Mouse (Mus musculus): ENCODE measurements around the gene Vamp2. TPM values are rescaled to one million over a fixed set of nuclear protein-coding genes. Genes with fewer than 3 reads are reported as not detected.

The Vamp2 gene
- polyA plus RNA-seq, 1 experiment from 2014 or later: 324 TPM

- no peak overlapping the region for H3K4me2 ChIP-seq (replicated peaks)
- no peak for ATAC-seq (ENCODE audit: low FRiP score)
- no peaks in the 10 kb centered on the region for H3K27me3 ChIP-seq (ENCODE audit: control insufficient read depth, insufficient read depth, low read length)
- H3K9me3 ChIP-seq (ENCODE audit: control insufficient read depth, low read length): no peaks in the 10 kb centered on the region
- H3K4me1 ChIP-seq (replicated peaks; ENCODE audit: control insufficient read depth, insufficient read depth, low read length): peaks cover 31% of the 10 kb centered on the region
- DNase-seq (ENCODE audit: low spot score): no peak
- WGBS: 95% methylated on average over 21 of the region's 21 CpGs
- H3K4me3 ChIP-seq (replicated peaks; ENCODE audit: low read length): no peak overlapping the region
- no peak overlapping the region for H3K27ac ChIP-seq
- H3K9ac ChIP-seq: no peak overlapping the region
- peaks cover 55% of the 10 kb centered on the region for H3K36me3 ChIP-seq (replicated peaks; ENCODE audit: control insufficient read depth, insufficient read depth)
Observed at GRCm38 (mm10) chr11:69101604-69102402, 13.5 kb downstream of the Vamp2 start.

- no peak overlapping the region for H3K27ac ChIP-seq
- H3K9me3 ChIP-seq (ENCODE audit: control insufficient read depth, low read length): no peaks in the 10 kb centered on the region
- ATAC-seq (ENCODE audit: low FRiP score) (no peak), DNase-seq (ENCODE audit: low spot score) (no peak)
- WGBS: 93% methylated on average over 7 of the region's 7 CpGs
- no peaks in the 10 kb centered on the region for H3K27me3 ChIP-seq (ENCODE audit: control insufficient read depth, insufficient read depth, low read length)
- H3K4me2 ChIP-seq (replicated peaks): no peak overlapping the region
- H3K4me3 ChIP-seq (replicated peaks; ENCODE audit: low read length): no peak overlapping the region
- H3K36me3 ChIP-seq (replicated peaks; ENCODE audit: control insufficient read depth, insufficient read depth): peaks cover 60% of the 10 kb centered on the region
- H3K4me1 ChIP-seq (replicated peaks; ENCODE audit: control insufficient read depth, insufficient read depth, low read length): peaks cover 26% of the 10 kb centered on the region
- H3K9ac ChIP-seq: no peak overlapping the region
Observed at GRCm38 (mm10) chr11:69102403-69102725, 14.1 kb downstream of the Vamp2 start.

- DNase-seq (ENCODE audit: low spot score): no peak
- no peak overlapping the region for H3K9ac ChIP-seq
- 96% methylated on average over 14 of the region's 14 CpGs for WGBS
- no peaks in the 10 kb centered on the region for H3K9me3 ChIP-seq (ENCODE audit: control insufficient read depth, low read length)
- H3K4me1 ChIP-seq (replicated peaks; ENCODE audit: control insufficient read depth, insufficient read depth, low read length): peaks cover 18% of the 10 kb centered on the region
- no peak overlapping the region for H3K27ac ChIP-seq
- no peak for ATAC-seq (ENCODE audit: low FRiP score)
- no peak overlapping the region for H3K4me3 ChIP-seq (replicated peaks; ENCODE audit: low read length)
- H3K36me3 ChIP-seq (replicated peaks; ENCODE audit: control insufficient read depth, insufficient read depth): peaks cover 68% of the 10 kb centered on the region
- H3K27me3 ChIP-seq (ENCODE audit: control insufficient read depth, insufficient read depth, low read length): no peaks in the 10 kb centered on the region
- H3K4me2 ChIP-seq (replicated peaks): no peak overlapping the region
Observed at GRCm38 (mm10) chr11:69103121-69103520, 14.8 kb downstream of the Vamp2 start.

DNA sequence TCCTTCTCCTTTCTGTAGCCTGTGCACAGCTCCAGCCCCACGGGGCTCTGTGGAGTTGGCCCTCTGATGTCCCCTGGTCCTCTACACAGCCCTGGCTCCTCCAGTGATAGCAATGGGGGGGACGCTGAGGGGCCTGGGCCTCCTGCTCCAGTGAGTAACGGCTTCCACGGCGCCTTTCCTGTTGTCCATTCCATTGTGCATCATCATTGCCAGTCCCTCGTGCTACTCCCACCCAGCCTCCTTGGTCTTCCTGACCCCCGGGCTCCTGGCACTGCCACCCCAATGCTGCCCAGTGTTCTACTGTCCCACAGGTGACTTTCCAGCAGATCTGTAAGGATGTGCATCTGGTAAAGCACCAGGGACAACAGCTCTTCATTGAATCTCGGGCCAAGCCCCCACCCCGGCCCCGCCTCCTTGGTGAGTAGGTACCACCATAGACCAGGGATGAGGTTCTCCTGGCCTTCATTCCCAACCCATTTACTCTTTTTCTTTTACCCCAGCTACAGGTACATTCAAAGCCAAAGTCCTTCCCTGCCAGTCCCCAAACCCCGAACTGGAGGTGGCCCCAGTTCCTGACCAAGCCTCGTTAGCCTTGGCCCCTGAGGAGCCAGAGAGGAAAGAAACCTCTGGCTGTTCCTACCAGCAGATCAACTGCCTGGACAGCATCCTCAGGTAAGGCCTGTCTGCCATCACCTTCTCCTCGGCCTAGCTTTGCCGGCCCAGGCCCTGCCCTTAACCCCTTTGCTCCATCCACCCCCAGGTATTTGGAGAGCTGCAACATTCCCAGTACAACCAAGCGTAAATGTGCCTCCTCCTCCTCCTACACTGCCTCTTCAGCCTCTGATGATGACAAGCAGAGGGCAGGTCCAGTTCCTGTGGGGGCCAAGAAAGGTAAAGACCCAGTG is 15.5 kb downstream of the Vamp2 start:
- H3K27ac ChIP-seq: no peak overlapping the region
- no peak overlapping the region for H3K9ac ChIP-seq
- ATAC-seq (ENCODE audit: low FRiP score) (no peak), DNase-seq (ENCODE audit: low spot score) (no peak)
- H3K27me3 ChIP-seq (ENCODE audit: control insufficient read depth, insufficient read depth, low read length): no peaks in the 10 kb centered on the region
- peaks cover 74% of the 10 kb centered on the region for H3K36me3 ChIP-seq (replicated peaks; ENCODE audit: control insufficient read depth, insufficient read depth)
- no peak overlapping the region for H3K4me3 ChIP-seq (replicated peaks; ENCODE audit: low read length)
- WGBS: 93% methylated on average over 15 of the region's 15 CpGs
- H3K4me2 ChIP-seq (replicated peaks): no peak overlapping the region
- H3K9me3 ChIP-seq (ENCODE audit: control insufficient read depth, low read length): no peaks in the 10 kb centered on the region
- H3K4me1 ChIP-seq (replicated peaks; ENCODE audit: control insufficient read depth, insufficient read depth, low read length): peaks cover 13% of the 10 kb centered on the region

GRCm38 (mm10) chr11:69104487-69104886 is 16.2 kb downstream of the Vamp2 start:
- no peak overlapping the region for H3K9ac ChIP-seq

DNA sequence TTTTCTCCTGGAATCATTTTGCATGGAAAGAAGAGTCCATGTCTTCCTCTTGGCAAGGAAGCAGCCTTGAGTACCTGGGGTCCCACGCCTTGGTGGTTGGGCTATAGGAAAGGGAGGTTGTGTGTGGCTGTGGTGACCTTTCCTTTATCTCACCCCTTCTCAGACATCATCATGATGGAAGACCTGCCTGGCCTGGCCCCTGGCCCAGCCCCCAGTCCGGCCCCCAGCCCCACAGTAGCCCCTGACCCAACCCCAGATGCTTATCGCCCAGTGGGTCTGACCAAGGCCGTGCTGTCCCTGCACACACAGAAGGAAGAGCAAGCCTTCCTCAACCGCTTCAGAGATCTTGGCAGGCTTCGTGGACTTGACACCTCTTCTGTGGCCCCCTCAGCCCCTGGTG is 16.9 kb downstream of the Vamp2 start:
- no peak overlapping the region for H3K9ac ChIP-seq
- peaks cover 84% of the 10 kb centered on the region for H3K36me3 ChIP-seq (replicated peaks; ENCODE audit: control insufficient read depth, insufficient read depth)
- no peak overlapping the region for H3K4me3 ChIP-seq (replicated peaks; ENCODE audit: low read length)
- DNase-seq (ENCODE audit: low spot score) (no peak), ATAC-seq (ENCODE audit: low FRiP score) (no peak)
- H3K9me3 ChIP-seq (ENCODE audit: control insufficient read depth, low read length): no peaks in the 10 kb centered on the region
- H3K4me2 ChIP-seq (replicated peaks): no peak overlapping the region
- no peak overlapping the region for H3K27ac ChIP-seq
- peaks cover 6% of the 10 kb centered on the region for H3K4me1 ChIP-seq (replicated peaks; ENCODE audit: control insufficient read depth, insufficient read depth, low read length)
- H3K27me3 ChIP-seq (ENCODE audit: control insufficient read depth, insufficient read depth, low read length): no peaks in the 10 kb centered on the region
- 94% methylated on average over 6 of the region's 6 CpGs for WGBS

More at GRCm38 (mm10) chr11:69104487-69104886, 16.2 kb downstream of the Vamp2 start:
- ATAC-seq (ENCODE audit: low FRiP score) (no peak), DNase-seq (ENCODE audit: low spot score) (no peak)
- no peak overlapping the region for H3K4me2 ChIP-seq (replicated peaks)
- H3K4me1 ChIP-seq (replicated peaks; ENCODE audit: control insufficient read depth, insufficient read depth, low read length): peaks cover 9% of the 10 kb centered on the region
- no peak overlapping the region for H3K27ac ChIP-seq
- H3K36me3 ChIP-seq (replicated peaks; ENCODE audit: control insufficient read depth, insufficient read depth): peaks cover 82% of the 10 kb centered on the region
- H3K4me3 ChIP-seq (replicated peaks; ENCODE audit: low read length): no peak overlapping the region
- 89% methylated on average over 14 of the region's 14 CpGs for WGBS
- no peaks in the 10 kb centered on the region for H3K9me3 ChIP-seq (ENCODE audit: control insufficient read depth, low read length)
- H3K27me3 ChIP-seq (ENCODE audit: control insufficient read depth, insufficient read depth, low read length): no peaks in the 10 kb centered on the region

- Histone ChIP-seq H3K36me3 (replicated peaks; ENCODE audit: control insufficient read depth, insufficient read depth) (peaks cover 83% of the 10 kb centered on the region), H3K27ac (no peak overlapping the region), H3K9me3 (ENCODE audit: control insufficient read depth, low read length) (no peaks in the 10 kb centered on the region), H3K4me2 (replicated peaks) (no peak overlapping the region), H3K27me3 (ENCODE audit: control insufficient read depth, insufficient read depth, low read length) (no peaks in the 10 kb centered on the region), H3K9ac (no peak overlapping the region), H3K4me3 (replicated peaks; ENCODE audit: low read length) (no peak overlapping the region), H3K4me1 (replicated peaks; ENCODE audit: control insufficient read depth, insufficient read depth, low read length) (no peaks in the 10 kb centered on the region)
- 88% methylated on average over 2 of the region's 2 CpGs for whole genome bisulfite sequencing
- no peak for ATAC-seq (ENCODE audit: low FRiP score)
- no peak for DNase-seq (ENCODE audit: low spot score)
Observed at GRCm38 (mm10) chr11:69105796-69106195, 17.5 kb downstream of the Vamp2 start.

GRCm38 (mm10) chr11:69106299-69106698 is 18.0 kb downstream of the Vamp2 start:
- H3K27me3 ChIP-seq (ENCODE audit: control insufficient read depth, insufficient read depth, low read length): no peaks in the 10 kb centered on the region
- no peak overlapping the region for H3K4me2 ChIP-seq (replicated peaks)
- H3K9me3 ChIP-seq (ENCODE audit: control insufficient read depth, low read length): no peaks in the 10 kb centered on the region
- WGBS: 95% methylated on average over 11 of the region's 11 CpGs
- DNase-seq (ENCODE audit: low spot score): no peak
- ATAC-seq (ENCODE audit: low FRiP score): no peak
- H3K36me3 ChIP-seq (replicated peaks; ENCODE audit: control insufficient read depth, insufficient read depth): peaks cover 78% of the 10 kb centered on the region
- H3K4me1 ChIP-seq (replicated peaks; ENCODE audit: control insufficient read depth, insufficient read depth, low read length): no peaks in the 10 kb centered on the region
- no peak overlapping the region for H3K27ac ChIP-seq
- H3K4me3 ChIP-seq (replicated peaks; ENCODE audit: low read length): no peak overlapping the region
- H3K9ac ChIP-seq: no peak overlapping the region

DNA sequence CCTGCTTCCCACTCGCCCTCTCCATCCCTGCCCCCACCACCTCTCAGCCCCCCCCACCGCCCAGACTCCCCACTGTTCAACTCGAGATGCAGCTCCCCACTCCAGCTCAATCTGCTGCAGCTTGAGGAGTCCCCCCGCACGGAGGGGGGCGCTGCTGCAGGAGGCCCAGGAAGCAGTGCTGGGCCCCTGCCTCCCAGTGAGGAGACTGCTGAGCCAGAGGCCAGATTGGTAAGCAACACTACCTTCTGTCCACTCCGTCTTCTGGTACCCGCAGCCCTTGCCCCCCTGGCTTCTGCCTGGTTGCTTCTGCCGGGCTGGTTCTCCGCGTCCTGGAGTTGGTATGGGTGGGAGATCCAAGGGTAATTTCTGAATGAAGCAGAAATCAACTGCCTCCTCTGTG is 18.6 kb downstream of the Vamp2 start:
- 83% methylated on average over 11 of the region's 11 CpGs for WGBS
- no peak overlapping the region for H3K4me2 ChIP-seq (replicated peaks)
- no peak for ATAC-seq (ENCODE audit: low FRiP score)
- H3K4me3 ChIP-seq (replicated peaks; ENCODE audit: low read length): no peak overlapping the region
- no peaks in the 10 kb centered on the region for H3K9me3 ChIP-seq (ENCODE audit: control insufficient read depth, low read length)
- H3K27me3 ChIP-seq (ENCODE audit: control insufficient read depth, insufficient read depth, low read length): no peaks in the 10 kb centered on the region
- no peak overlapping the region for H3K9ac ChIP-seq
- H3K27ac ChIP-seq: no peak overlapping the region
- H3K4me1 ChIP-seq (replicated peaks; ENCODE audit: control insufficient read depth, insufficient read depth, low read length): no peaks in the 10 kb centered on the region
- no peak for DNase-seq (ENCODE audit: low spot score)
- H3K36me3 ChIP-seq (replicated peaks; ENCODE audit: control insufficient read depth, insufficient read depth): peaks cover 74% of the 10 kb centered on the region
